Mouse (Mus musculus) ovary, postnatal 36 days (tissue): Measurements from ENCODE around the gene Sppl2a.
A peak's percentile ranks its signal among the peaks of the same experiment; 100 is the strongest.
"Not testable (repeated sequence)": the region's sequence is repeated elsewhere in the genome, so short reads cannot be mapped to it uniquely, and the experiment has no call there.

Source experiments
- DNase-seq: peaks from one replicate; pipeline ENCODE4 v3.0.0; 2022; ENCODE audit warnings: low spot score, mixed read lengths

The Sppl2a gene

DNA sequence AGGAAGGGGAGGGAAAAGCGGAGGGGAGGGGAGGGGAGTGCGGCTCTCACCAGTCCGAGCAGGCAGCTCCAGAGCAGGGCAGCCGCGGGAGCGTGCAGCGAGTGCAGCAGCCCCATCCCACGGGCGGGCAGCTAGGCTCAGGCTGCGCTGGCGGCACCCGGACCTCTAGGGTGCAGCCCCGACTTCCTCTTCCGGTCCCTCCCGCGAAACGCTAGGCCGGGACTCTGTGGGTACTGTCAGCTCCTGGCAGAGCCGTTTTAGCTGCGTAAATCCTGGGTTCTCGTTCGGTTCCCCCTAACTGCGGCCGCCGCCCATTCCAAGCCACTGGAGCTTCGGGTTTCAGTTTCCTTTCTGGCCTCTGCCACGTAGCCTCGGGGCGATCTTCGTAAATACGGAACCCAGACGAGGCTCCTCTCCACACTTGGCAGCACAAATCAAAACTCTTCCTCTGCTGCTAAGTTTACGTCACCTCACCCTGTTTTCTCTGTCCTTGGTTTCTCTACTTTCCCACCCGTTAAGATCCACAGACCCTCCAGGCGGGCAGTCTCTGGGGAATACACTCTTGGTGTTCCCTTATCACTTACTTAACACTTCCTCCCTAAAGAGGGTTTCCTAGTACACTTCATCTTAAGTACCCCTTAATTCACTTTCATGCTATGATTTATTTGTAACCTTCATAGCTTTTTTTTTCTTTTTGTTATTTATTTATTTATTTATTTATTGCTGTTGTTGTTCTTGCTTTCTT lies at the start of gene Sppl2a:
Gene Sppl2a (minus strand): TSS at position 339 of the 745 bp plus-strand sequence.
- peak; percentile 88 for DNase-seq

DNA sequence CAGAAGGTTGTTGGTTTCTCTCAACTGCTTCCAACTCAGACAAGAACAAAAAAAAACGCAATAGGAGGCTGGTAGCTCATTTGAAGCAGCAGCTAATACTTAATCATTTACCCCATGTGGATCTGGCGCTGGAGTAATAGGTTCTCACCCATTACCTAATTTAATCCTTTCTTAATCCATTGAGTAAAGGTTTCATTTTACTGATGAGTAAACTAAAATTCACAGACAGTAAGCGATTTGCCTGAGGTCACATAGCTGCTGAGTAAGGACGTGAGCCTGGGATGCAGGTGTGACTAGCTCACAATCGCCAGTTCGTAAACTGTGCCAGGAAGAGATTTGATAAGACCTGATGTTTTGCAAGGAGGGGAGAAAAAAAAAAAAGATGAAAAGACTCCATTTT lies 44.4 kb upstream of the Sppl2a start:
- DNase-seq = no peak

DNA sequence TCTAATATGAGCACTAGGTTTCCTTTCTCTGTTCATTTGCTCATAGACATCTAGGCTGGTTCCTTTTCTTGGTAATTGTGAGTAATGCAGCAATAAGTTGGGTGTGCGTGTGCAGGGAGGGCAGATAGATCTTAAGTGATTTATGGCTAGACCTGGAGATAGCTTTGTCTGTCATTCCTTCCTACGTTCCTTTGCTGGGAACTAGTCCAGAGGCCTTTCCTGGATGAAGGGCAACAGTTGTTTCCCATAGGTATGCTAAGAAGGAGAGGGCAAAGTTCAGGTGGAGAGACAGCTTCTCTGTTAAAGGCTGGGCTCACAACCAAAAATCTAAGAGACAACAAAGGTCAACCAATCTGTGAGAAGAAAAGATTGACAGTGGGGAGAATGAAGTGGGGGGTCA lies 28.7 kb upstream of the Sppl2a start:
- no peak for DNase-seq

DNA sequence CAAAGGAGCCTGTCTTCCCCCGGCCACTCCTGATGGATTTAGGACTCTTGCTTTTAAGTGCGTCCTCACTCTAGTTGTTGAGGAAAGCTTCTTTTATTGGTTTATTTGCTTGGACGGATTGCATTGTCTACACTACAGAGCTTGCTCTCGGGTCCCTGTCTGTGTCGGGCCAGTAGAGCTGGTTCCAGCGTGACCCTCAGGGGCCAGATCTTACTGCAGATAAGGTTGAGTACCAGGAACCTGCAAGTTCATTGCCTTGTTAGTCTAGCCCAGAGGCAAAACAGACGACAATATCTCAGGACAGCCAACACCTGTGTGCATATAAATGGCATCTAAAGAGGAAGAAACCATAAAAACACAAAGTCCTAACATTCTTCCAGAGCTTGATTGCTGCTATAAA lies 22.6 kb upstream of the Sppl2a start:
- no peak for DNase-seq

DNA sequence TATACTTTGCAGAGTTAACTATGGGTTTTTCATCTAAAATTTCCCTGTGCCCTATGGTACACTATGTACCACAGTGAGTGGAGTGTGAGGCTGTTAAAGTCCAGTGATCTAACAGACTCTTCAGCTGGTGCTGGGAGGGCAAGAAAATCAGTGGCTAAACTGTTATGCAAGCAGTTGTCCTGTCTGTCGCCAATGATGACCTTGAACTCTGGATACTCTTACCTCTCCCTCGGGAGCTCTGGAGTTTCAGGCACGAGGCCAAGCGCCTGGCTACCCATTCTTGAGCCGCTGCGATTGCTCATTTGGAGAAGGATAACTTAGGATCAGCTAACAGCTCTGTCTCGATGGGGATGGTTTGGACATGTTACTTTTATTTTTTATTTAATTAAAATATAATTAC lies 18.1 kb upstream of the Sppl2a start:
- peak; percentile 43 for DNase-seq

- no peak for DNase-seq
Measured at GRCm38 (mm10) chr2:126950453-126950852, 17.4 kb upstream of the Sppl2a start.

- peak; percentile 35 for DNase-seq
Measured at GRCm38 (mm10) chr2:126949856-126950255, 16.8 kb upstream of the Sppl2a start.

- DNase-seq = not testable (repeated sequence)
Measured at GRCm38 (mm10) chr2:126949297-126949696, 16.3 kb upstream of the Sppl2a start.

GRCm38 (mm10) chr2:126948231-126948630 lies 15.2 kb upstream of the Sppl2a start:
- no peak for DNase-seq

- no peak for DNase-seq
Measured at GRCm38 (mm10) chr2:126947646-126948045, 14.6 kb upstream of the Sppl2a start.

DNA sequence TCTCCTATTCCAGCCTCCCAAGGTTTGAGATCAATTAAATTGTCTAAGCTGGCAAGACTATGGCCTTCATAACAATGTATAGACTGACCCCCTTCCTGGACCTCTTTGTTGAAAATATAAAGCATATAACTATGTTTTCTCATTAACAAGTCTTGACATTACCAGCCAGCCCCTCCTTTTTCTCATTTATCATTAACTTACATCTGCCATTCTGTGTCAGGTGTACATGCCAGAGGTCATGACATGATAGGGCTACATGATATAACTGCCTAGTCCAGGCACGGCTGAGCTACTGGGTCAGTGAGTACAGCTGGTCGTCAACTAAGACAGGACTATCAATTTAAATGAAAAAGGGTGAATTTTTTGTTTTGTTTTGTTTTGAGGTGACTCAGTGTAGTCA lies 10.2 kb upstream of the Sppl2a start:
- no peak for DNase-seq

DNA sequence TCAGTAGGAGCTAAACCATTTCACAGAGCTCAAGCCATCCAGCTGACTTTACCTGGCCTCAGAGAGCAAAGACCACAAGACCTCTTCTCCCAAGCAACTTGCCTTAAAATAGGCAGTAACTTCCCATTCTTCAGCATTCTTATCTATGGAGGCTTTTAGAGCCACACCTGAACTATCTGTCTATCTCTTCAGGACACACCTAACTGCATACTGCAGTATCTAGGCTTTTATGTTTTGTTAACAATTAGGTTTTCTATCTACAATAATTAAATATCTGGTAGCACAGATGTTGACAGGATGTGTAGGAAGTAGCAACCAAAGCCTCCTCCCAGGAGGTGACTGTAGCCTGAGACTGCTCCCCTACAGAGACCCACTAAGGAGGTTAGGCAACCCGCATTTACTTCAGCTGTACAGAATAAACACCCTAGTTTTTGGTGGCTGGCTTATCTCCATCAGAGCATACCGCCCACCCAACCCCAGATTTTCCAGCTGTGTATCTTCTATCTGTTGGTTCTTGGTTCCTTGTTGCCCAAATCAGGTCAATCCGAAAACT lies 7.4 kb upstream of the Sppl2a start:
- DNase-seq = no peak

- DNase-seq = no peak
Measured at GRCm38 (mm10) chr2:126938069-126938468, 5.0 kb upstream of the Sppl2a start.

DNA sequence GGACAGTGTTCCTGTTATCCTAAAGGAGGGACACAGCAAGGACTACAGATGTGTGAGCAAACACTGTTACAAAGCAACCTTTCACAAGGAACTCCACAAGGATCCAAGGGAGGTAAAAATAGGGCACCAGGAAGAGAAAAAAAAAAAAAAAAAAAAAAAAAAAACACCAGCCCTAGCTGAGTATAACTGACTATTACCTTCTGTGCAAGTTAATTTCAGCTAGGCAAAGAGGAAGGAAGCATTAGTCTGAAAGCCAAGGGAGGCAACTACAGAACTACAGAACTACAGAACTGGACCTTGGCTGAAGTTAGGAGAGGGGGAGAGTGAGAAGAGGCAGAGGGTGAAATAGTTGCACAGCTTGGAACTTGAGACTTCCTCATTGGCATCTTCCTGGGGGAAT lies 886 bp upstream of the Sppl2a start:
- DNase-seq = no peak

DNA sequence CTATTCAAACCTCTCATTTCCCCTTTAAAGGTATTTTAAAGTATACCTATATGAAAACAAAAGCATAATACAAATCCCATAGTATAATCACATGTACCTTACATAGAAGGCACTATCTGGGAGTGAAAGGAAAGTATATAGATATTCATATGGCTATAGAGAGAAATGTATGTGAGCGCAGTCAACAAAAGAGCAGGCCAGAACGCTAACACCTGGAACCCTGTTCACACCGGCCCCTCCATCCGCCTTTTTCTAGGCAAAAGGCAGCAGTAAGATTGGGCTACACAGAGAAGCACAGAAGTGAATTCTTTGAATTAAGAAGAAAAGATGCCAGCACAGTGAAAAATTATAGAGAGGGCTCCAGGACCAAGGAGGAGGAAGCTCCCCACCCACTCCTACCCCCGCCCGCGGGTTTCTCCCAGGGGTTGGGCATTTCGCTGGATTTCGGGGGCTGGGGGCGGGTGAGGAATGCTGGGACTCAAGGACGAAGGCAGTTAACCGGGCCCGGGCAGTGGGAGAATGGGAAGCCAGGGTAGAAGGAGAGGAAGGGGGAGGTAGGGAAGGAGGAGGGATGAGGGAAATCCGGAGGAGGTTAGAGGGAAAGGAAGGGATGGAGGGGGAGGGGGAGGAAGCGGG lies 656 bp downstream of the Sppl2a start:
- peak; percentile 67 for DNase-seq

DNA sequence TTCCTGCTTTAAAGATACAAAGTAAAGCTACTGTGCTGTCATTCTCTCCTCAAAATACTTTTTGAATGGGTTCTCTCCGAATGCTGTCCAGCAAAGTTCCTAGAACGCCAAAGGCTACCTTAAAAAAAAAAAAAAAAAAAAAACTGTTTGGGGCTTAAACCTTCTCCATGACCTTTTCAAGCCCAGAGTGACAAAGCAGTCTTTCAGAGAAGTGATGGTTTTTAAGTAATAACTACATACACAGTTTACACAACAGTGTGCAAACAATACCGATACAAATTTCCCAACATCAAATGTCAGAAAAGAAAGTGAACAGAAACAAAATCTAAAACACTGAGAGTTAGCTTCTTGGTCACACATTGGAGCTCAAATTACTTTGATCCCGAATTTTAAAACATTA lies 1.3 kb downstream of the Sppl2a start:
- no peak for DNase-seq

DNA sequence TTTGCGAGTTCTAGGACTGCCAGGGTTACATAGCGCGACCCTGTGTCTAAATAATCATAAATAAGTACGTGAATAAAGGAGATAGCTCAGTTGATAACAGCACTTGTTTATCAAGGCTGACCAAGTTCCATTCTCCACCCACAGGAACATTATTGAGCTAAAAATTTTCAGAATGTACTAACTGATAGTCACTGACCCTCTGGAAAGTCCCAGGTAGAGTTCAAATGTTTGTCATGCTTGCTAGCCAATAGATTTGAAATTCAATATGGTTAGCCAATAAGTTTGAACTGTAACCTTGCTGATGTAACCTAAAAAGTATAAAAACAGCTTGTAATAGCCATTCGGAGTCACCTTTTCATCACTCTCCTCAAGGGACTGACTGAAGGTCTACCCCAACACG lies 4.4 kb downstream of the Sppl2a start:
- DNase-seq = no peak

GRCm38 (mm10) chr2:126920358-126921060 lies 12.5 kb downstream of the Sppl2a start:
- DNase-seq = no peak

DNA sequence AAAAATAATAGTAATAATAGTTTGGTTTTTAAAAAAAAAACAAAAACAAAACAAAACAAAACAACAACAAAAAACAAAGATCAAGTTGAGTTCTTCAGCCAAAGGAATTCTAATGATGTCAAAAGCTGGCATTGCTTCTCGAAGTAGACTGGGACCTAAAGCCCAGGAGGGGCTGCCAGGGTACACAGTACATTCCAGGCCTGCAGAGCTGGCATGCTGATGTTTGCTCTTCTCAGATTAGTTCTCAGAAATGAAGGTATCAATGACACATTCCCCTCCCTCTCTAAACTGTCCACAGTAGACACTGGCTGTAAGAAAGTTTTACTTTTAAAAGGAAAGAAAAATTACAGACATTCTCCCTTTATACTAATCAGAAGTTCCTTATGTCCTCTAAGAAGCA lies 16.8 kb downstream of the Sppl2a start:
- no peak for DNase-seq

- DNase-seq = no peak
Measured at GRCm38 (mm10) chr2:126914096-126914495, 18.9 kb downstream of the Sppl2a start.

GRCm38 (mm10) chr2:126904162-126904561 lies 28.9 kb downstream of the Sppl2a start:
- no peak for DNase-seq

DNA sequence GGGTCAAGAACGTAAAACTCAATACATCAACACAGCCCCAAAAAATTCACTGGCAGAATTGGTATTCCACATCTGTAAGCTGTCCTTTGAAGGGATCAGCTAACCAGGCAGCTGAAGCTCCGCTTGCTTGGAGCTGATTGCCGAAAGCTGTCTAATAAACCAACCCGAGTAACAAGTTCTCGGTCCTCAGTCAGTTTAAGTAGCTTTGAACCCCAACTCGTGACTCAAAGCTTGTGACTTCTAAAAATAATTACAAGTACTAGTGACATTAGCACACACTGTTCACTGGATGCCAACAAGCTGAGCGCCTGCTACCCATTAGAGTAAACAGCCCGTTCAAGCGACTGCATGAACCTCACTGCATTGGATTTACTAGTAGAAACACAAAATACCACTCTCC lies 35.5 kb downstream of the Sppl2a start:
- no peak for DNase-seq

DNA sequence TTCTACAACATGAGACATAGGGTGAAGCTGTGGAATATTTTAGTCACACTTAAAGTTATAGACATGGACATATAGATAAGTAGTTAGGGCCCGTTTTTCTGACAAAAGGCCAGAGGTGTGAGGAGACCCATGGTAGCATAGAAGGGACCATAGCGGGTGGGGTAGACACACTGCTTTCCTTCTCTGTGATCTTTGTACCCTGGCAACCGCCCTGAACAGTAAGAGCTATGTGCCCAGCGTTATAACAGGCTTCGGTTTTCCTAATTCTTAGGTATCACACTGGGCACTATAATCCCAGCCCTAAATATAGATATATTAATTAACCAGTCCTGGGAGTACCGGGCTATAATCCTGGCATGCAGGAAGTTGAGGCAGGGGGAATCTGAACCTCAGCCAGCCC lies 36.1 kb downstream of the Sppl2a start:
- DNase-seq = no peak
